8 mouse cellular contexts compared by ENCODE assay signal in genomic region chr5:125389579-125390441, GRCm38 (mm10). TPM values are rescaled to one million over a fixed set of nuclear protein-coding genes. Genes with fewer than 3 reads are reported as not detected.
A peak's percentile ranks its signal among the peaks of the same experiment; 100 is the strongest.
DNase-seq lines count a peak whose midpoint lies in the region; ATAC-seq and TF ChIP-seq lines count a peak whose summit lies in the region.

Ubc (minus strand) TSS chr5:125390202.

- peaks cover 20% of the 10 kb centered on the region for H3K36me3 ChIP-seq in intestine, postnatal 0 days (ENCODE audit: control insufficient read depth, insufficient read depth)
- peaks cover 9% of the 10 kb centered on the region for H3K36me3 ChIP-seq in midbrain, embryonic 11.5 days (ENCODE audit: control insufficient read depth, insufficient read depth, low read length)

- H3K27me3 ChIP-seq in intestine, postnatal 0 days (replicated peaks; ENCODE audit: control insufficient read depth, insufficient read depth, low read length) = no peaks in the 10 kb centered on the region
- H3K27me3 ChIP-seq in midbrain, embryonic 11.5 days (ENCODE audit: control insufficient read depth, insufficient read depth, low read length) = no peaks in the 10 kb centered on the region

- H3K27ac ChIP-seq in intestine, postnatal 0 days (ENCODE audit: low read depth, low read length) = peak within 1 kb of the TSS; percentile 99
- H3K27ac ChIP-seq in midbrain, embryonic 11.5 days (ENCODE audit: low read depth, low read length) = peak within 1 kb of the TSS; percentile 96

- intact Hi-C loops in left cerebral cortex, postnatal 4 days (cut with DNase I) = no loop called here

- peak within 1 kb of the TSS; percentile 100 for H3K9ac ChIP-seq in intestine, postnatal 0 days (ENCODE audit: low read depth, low read length)
- peak within 1 kb of the TSS; percentile 98 for H3K9ac ChIP-seq in midbrain, embryonic 11.5 days (ENCODE audit: low read length)

- no peaks in the 10 kb centered on the region for H3K9me3 ChIP-seq in intestine, postnatal 0 days (ENCODE audit: control insufficient read depth)
- no peaks in the 10 kb centered on the region for H3K9me3 ChIP-seq in midbrain, embryonic 11.5 days (ENCODE audit: control insufficient read depth, low read length)

- peak; percentile 48 for ATAC-seq in intestine, postnatal 0 days
- ATAC-seq in midbrain, embryonic 11.5 days (ENCODE audit: low FRiP score) = peak; percentile 57

- DNase-seq in adrenal gland, adult 2 months = peak; percentile 95
- DNase-seq in embryo, embryonic 9.5 days (ENCODE audit: extremely low spot score) = peak; percentile 94
- DNase-seq in gonadal fat pad, adult 2 months (ENCODE audit: low read depth) = no peak
- peak; percentile 86 for DNase-seq in left cerebral cortex, postnatal 4 days
- DNase-seq in midbrain, embryonic 11.5 days (ENCODE audit: low spot score, missing footprints) = peak; percentile 99
- DNase-seq in right cerebral cortex, postnatal 4 days = peak; percentile 87
- peak; percentile 89 for DNase-seq in yolk sac, embryonic 10.5 days (ENCODE audit: low spot score)

- TF ChIP-seq CTCF in intestine, postnatal 0 days (IDR thresholded peaks at IDR 0.05; ENCODE audit: low read depth) = peak; percentile 14; the same call in 1 of the 2 replicates

- peak within 1 kb of the TSS; percentile 90 for H3K4me2 ChIP-seq in intestine, postnatal 0 days (replicated peaks; ENCODE audit: low read depth)
- H3K4me2 ChIP-seq in midbrain, embryonic 11.5 days = peak within 1 kb of the TSS; percentile 97

- WGBS in intestine, postnatal 0 days = under 1% methylated on average over 69 of the region's 69 CpGs
- 2% methylated on average over 61 of the region's 69 CpGs for WGBS in midbrain, embryonic 11.5 days

- 0 out of 2 replicates have a peak, but pooled peaks cover 13% of the 10 kb centered on the region for H3K4me1 ChIP-seq in intestine, postnatal 0 days (replicated peaks; ENCODE audit: control insufficient read depth, insufficient read depth, low read length)
- H3K4me1 ChIP-seq in midbrain, embryonic 11.5 days (ENCODE audit: control insufficient read depth, insufficient read depth, low read length) = peaks cover 33% of the 10 kb centered on the region

- peak within 1 kb of the TSS; percentile 100 for H3K4me3 ChIP-seq in intestine, postnatal 0 days (ENCODE audit: low read depth, low read length)
- H3K4me3 ChIP-seq in midbrain, embryonic 11.5 days (ENCODE audit: low read depth, low read length) = peak within 1 kb of the TSS; percentile 100

RNA-seq across cellular contexts. Expression of gene Ubc, which starts in this region (rescaled TPM):
- 1,000 to 10,000 TPM; 1,333 to 2,925 TPM for total RNA-seq in adrenal gland, adult 2 months (2021)
- polyA plus RNA-seq in adrenal gland, adult 2 months (2012; rRNA removed) = 634 and 889 TPM in 2 replicates
- 1,190 and 1,336 TPM in 2 replicates for polyA plus RNA-seq in gonadal fat pad, adult 2 months (2012; rRNA removed)
- 345 and 371 TPM in 2 replicates for polyA plus RNA-seq in intestine, postnatal 0 days (2015; fragmentation: Nextera tagmentation; extraction: Ambion mirVana)
- total RNA-seq in left cerebral cortex, postnatal 4 days (2021) = 100 to 1,000 TPM; 849 to 918 TPM
- 1,030 and 1,101 TPM in 2 replicates for polyA plus RNA-seq in midbrain, embryonic 11.5 days (2014; fragmentation: Nextera tagmentation; extraction: Ambion mirVana)
